Mouse (Mus musculus): ENCODE data around the gene Mbd3. TPM values are rescaled to one million over a fixed set of nuclear protein-coding genes. Genes with fewer than 3 reads are reported as not detected.

The Mbd3 gene
- polyA plus RNA-seq, 1 experiment from 2014 or later = 171 TPM

GRCm38 (mm10) chr10:80405481-80406173 is 6.3 kb upstream of the Mbd3 start:
- Histone ChIP-seq H3K27me3 (ENCODE audit: control insufficient read depth, insufficient read depth, low read length) (no peaks in the 10 kb centered on the region), H3K27ac (ENCODE audit: low read depth, low read length) (no peak overlapping the region), H3K4me1 (ENCODE audit: control insufficient read depth, insufficient read depth, low read length) (peaks cover 19% of the 10 kb centered on the region), H3K36me3 (ENCODE audit: control insufficient read depth, insufficient read depth, low read length) (peaks cover 27% of the 10 kb centered on the region), H3K9ac (ENCODE audit: low read depth, low read length) (peak overlapping the region; percentile 86), H3K9me3 (replicated peaks; ENCODE audit: control insufficient read depth, low read length) (no peaks in the 10 kb centered on the region), H3K4me3 (ENCODE audit: low read depth, low read length) (peak overlapping the region; percentile 77), H3K4me2 (peak overlapping the region; percentile 94)
- WGBS (ENCODE audit: insufficient replicate concordance) = 55% methylated on average over 10 of the region's 10 CpGs
- ATAC-seq (replicated peaks; ENCODE audit: insufficient number of reproducible peaks, low FRiP score, low TSS enrichment) = no peak

- H3K9me3 ChIP-seq (replicated peaks; ENCODE audit: control insufficient read depth, low read length) = no peaks in the 10 kb centered on the region
- no peak overlapping the region for H3K27ac ChIP-seq (ENCODE audit: low read depth, low read length)
- H3K9ac ChIP-seq (ENCODE audit: low read depth, low read length) = no peak overlapping the region
- H3K36me3 ChIP-seq (ENCODE audit: control insufficient read depth, insufficient read depth, low read length) = peaks cover 24% of the 10 kb centered on the region
- no peak overlapping the region for H3K4me2 ChIP-seq
- no peaks in the 10 kb centered on the region for H3K27me3 ChIP-seq (ENCODE audit: control insufficient read depth, insufficient read depth, low read length)
- 89% methylated on average over 4 of the region's 4 CpGs for whole genome bisulfite sequencing (ENCODE audit: insufficient replicate concordance)
- no peak for ATAC-seq (replicated peaks; ENCODE audit: insufficient number of reproducible peaks, low FRiP score, low TSS enrichment)
- peaks cover 26% of the 10 kb centered on the region for H3K4me1 ChIP-seq (ENCODE audit: control insufficient read depth, insufficient read depth, low read length)
- H3K4me3 ChIP-seq (ENCODE audit: low read depth, low read length) = no peak overlapping the region; the same call in 1 of the 2 replicates
Measured at GRCm38 (mm10) chr10:80403044-80403692, 3.8 kb upstream of the Mbd3 start.

GRCm38 (mm10) chr10:80400704-80401161 is 1.4 kb upstream of the Mbd3 start:
- WGBS (ENCODE audit: insufficient replicate concordance) = 62% methylated on average over 4 of the region's 4 CpGs
- H3K9me3 ChIP-seq (replicated peaks; ENCODE audit: control insufficient read depth, low read length) = no peaks in the 10 kb centered on the region
- H3K36me3 ChIP-seq (ENCODE audit: control insufficient read depth, insufficient read depth, low read length) = peaks cover 24% of the 10 kb centered on the region
- peak overlapping the region; percentile 84; the same call in 1 of the 2 replicates for H3K4me3 ChIP-seq (ENCODE audit: low read depth, low read length)
- H3K27ac ChIP-seq (ENCODE audit: low read depth, low read length) = peak overlapping the region; percentile 79
- peaks cover 30% of the 10 kb centered on the region for H3K4me1 ChIP-seq (ENCODE audit: control insufficient read depth, insufficient read depth, low read length)
- H3K4me2 ChIP-seq = peak overlapping the region; percentile 82
- no peaks in the 10 kb centered on the region for H3K27me3 ChIP-seq (ENCODE audit: control insufficient read depth, insufficient read depth, low read length)
- peak overlapping the region; percentile 80 for H3K9ac ChIP-seq (ENCODE audit: low read depth, low read length)
- ATAC-seq (replicated peaks; ENCODE audit: insufficient number of reproducible peaks, low FRiP score, low TSS enrichment) = no peak

GRCm38 (mm10) chr10:80399973-80400703 is 788 bp upstream of the Mbd3 start:
- Histone ChIP-seq H3K27ac (ENCODE audit: low read depth, low read length) (peak overlapping the region; percentile 79), H3K9ac (ENCODE audit: low read depth, low read length) (peak overlapping the region; percentile 80), H3K4me2 (peak overlapping the region; percentile 82), H3K9me3 (replicated peaks; ENCODE audit: control insufficient read depth, low read length) (no peaks in the 10 kb centered on the region), H3K4me1 (ENCODE audit: control insufficient read depth, insufficient read depth, low read length) (peaks cover 24% of the 10 kb centered on the region), H3K27me3 (ENCODE audit: control insufficient read depth, insufficient read depth, low read length) (no peaks in the 10 kb centered on the region), H3K4me3 (ENCODE audit: low read depth, low read length) (peak overlapping the region; percentile 84), H3K36me3 (ENCODE audit: control insufficient read depth, insufficient read depth, low read length) (peaks cover 30% of the 10 kb centered on the region)
- ATAC-seq (replicated peaks; ENCODE audit: insufficient number of reproducible peaks, low FRiP score, low TSS enrichment) = no peak
- WGBS (ENCODE audit: insufficient replicate concordance) = 15% methylated on average over 17 of the region's 17 CpGs

- H3K4me1 ChIP-seq (ENCODE audit: control insufficient read depth, insufficient read depth, low read length) = peaks cover 20% of the 10 kb centered on the region
- H3K36me3 ChIP-seq (ENCODE audit: control insufficient read depth, insufficient read depth, low read length) = peaks cover 38% of the 10 kb centered on the region
- H3K4me3 ChIP-seq (ENCODE audit: low read depth, low read length) = peak overlapping the region; percentile 84
- peak overlapping the region; percentile 96 for H3K9ac ChIP-seq (ENCODE audit: low read depth, low read length)
- peak overlapping the region; percentile 99 for H3K27ac ChIP-seq (ENCODE audit: low read depth, low read length)
- H3K4me2 ChIP-seq = peak overlapping the region; percentile 82
- ATAC-seq (replicated peaks; ENCODE audit: insufficient number of reproducible peaks, low FRiP score, low TSS enrichment) = peak; percentile 80
- WGBS (ENCODE audit: insufficient replicate concordance) = under 1% methylated on average over 53 of the region's 59 CpGs
- H3K9me3 ChIP-seq (replicated peaks; ENCODE audit: control insufficient read depth, low read length) = no peaks in the 10 kb centered on the region
- H3K27me3 ChIP-seq (ENCODE audit: control insufficient read depth, insufficient read depth, low read length) = no peaks in the 10 kb centered on the region
Measured at GRCm38 (mm10) chr10:80398719-80399190, 595 bp downstream of the Mbd3 start.

GRCm38 (mm10) chr10:80398174-80398535 is 1.2 kb downstream of the Mbd3 start:
- peaks cover 38% of the 10 kb centered on the region for H3K36me3 ChIP-seq (ENCODE audit: control insufficient read depth, insufficient read depth, low read length)

GRCm38 (mm10) chr10:80397524-80398173 is 1.7 kb downstream of the Mbd3 start:
- no peaks in the 10 kb centered on the region for H3K27me3 ChIP-seq (ENCODE audit: control insufficient read depth, insufficient read depth, low read length)
- H3K4me1 ChIP-seq (ENCODE audit: control insufficient read depth, insufficient read depth, low read length) = peaks cover 20% of the 10 kb centered on the region
- H3K36me3 ChIP-seq (ENCODE audit: control insufficient read depth, insufficient read depth, low read length) = peaks cover 38% of the 10 kb centered on the region
- 67% methylated on average over 8 of the region's 8 CpGs for WGBS (ENCODE audit: insufficient replicate concordance)
- peak overlapping the region; percentile 96 for H3K9ac ChIP-seq (ENCODE audit: low read depth, low read length)
- H3K4me2 ChIP-seq = peak overlapping the region; percentile 82
- no peak overlapping the region for H3K27ac ChIP-seq (ENCODE audit: low read depth, low read length)
- H3K9me3 ChIP-seq (replicated peaks; ENCODE audit: control insufficient read depth, low read length) = no peaks in the 10 kb centered on the region
- ATAC-seq (replicated peaks; ENCODE audit: insufficient number of reproducible peaks, low FRiP score, low TSS enrichment) = no peak
- H3K4me3 ChIP-seq (ENCODE audit: low read depth, low read length) = peak overlapping the region; percentile 84

More at GRCm38 (mm10) chr10:80398174-80398535, 1.2 kb downstream of the Mbd3 start:
- H3K27me3 ChIP-seq (ENCODE audit: control insufficient read depth, insufficient read depth, low read length) = no peaks in the 10 kb centered on the region
- no peaks in the 10 kb centered on the region for H3K9me3 ChIP-seq (replicated peaks; ENCODE audit: control insufficient read depth, low read length)
- ATAC-seq (replicated peaks; ENCODE audit: insufficient number of reproducible peaks, low FRiP score, low TSS enrichment) = no peak
- peak overlapping the region; percentile 82 for H3K4me2 ChIP-seq
- peak overlapping the region; percentile 99 for H3K27ac ChIP-seq (ENCODE audit: low read depth, low read length)
- H3K4me3 ChIP-seq (ENCODE audit: low read depth, low read length) = peak overlapping the region; percentile 84
- 5% methylated on average over 1 of the region's 1 CpGs for WGBS (ENCODE audit: insufficient replicate concordance)
- H3K9ac ChIP-seq (ENCODE audit: low read depth, low read length) = peak overlapping the region; percentile 96
- H3K4me1 ChIP-seq (ENCODE audit: control insufficient read depth, insufficient read depth, low read length) = peaks cover 20% of the 10 kb centered on the region

Data from heart, embryonic 11.5 days (tissue).